Mouse (Mus musculus) thymus, adult 18-20 months (tissue): ENCODE data around the gene Itpkb.

Experiments
- DNase-seq, 2 experiments: peaks; one replicate each; pipeline ENCODE4 v3.0.0; 2022; ENCODE audit warnings: mixed read lengths in 2 of 2

The Itpkb gene

GRCm38 (mm10) chr1:180422076-180422828 lies 92.0 kb downstream of the Itpkb start:
- peak in 1 of 2 experiments; percentile 56 for DNase-seq

GRCm38 (mm10) chr1:180423008-180423639 lies 92.8 kb downstream of the Itpkb start:
- no peak for DNase-seq

- no peak for DNase-seq
These were observed 93.6 kb downstream of the Itpkb start for GRCm38 (mm10) chr1:180423931-180424330.

- no peak for DNase-seq
These were observed 96.1 kb downstream of the Itpkb start for GRCm38 (mm10) chr1:180426405-180426804.

GRCm38 (mm10) chr1:180427685-180428084 lies 97.4 kb downstream of the Itpkb start:
- DNase-seq: no peak

GRCm38 (mm10) chr1:180428101-180428712 lies 97.9 kb downstream of the Itpkb start:
- no peak for DNase-seq

- no peak for DNase-seq
These were observed 98.6 kb downstream of the Itpkb start for GRCm38 (mm10) chr1:180428871-180429270.

GRCm38 (mm10) chr1:180429819-180430218 lies 99.5 kb downstream of the Itpkb start:
- no peak for DNase-seq

GRCm38 (mm10) chr1:180431833-180432232 lies 101.5 kb downstream of the Itpkb start:
- peak; percentile 42 to 52 for DNase-seq

- no peak for DNase-seq
These were observed 102.8 kb downstream of the Itpkb start for GRCm38 (mm10) chr1:180433098-180433538.

GRCm38 (mm10) chr1:180433796-180434566 lies 103.7 kb downstream of the Itpkb start:
- no peak for DNase-seq

GRCm38 (mm10) chr1:180434925-180435324 lies 104.6 kb downstream of the Itpkb start:
- no peak for DNase-seq

GRCm38 (mm10) chr1:180439496-180439895 lies 109.2 kb downstream of the Itpkb start:
- no peak for DNase-seq

- no peak for DNase-seq
These were observed 114.1 kb downstream of the Itpkb start for GRCm38 (mm10) chr1:180444411-180444810.

- no peak for DNase-seq
These were observed 119.4 kb downstream of the Itpkb start for GRCm38 (mm10) chr1:180449641-180450040.

GRCm38 (mm10) chr1:180458274-180458673 lies 128.0 kb downstream of the Itpkb start:
- no peak for DNase-seq

GRCm38 (mm10) chr1:180458680-180459079 lies 128.4 kb downstream of the Itpkb start:
- no peak for DNase-seq

GRCm38 (mm10) chr1:180460721-180461120 lies 130.4 kb downstream of the Itpkb start:
- DNase-seq: no peak

GRCm38 (mm10) chr1:180462396-180462795 lies 132.1 kb downstream of the Itpkb start:
- DNase-seq: no peak

GRCm38 (mm10) chr1:180462983-180463475 lies 132.7 kb downstream of the Itpkb start:
- no peak for DNase-seq

- no peak for DNase-seq
These were observed 134.1 kb downstream of the Itpkb start for GRCm38 (mm10) chr1:180464357-180464756.

- DNase-seq: no peak
These were observed 135.3 kb downstream of the Itpkb start for GRCm38 (mm10) chr1:180465620-180466019.

- DNase-seq: no peak
These were observed 137.7 kb downstream of the Itpkb start for GRCm38 (mm10) chr1:180468004-180468403.
